Mouse (Mus musculus) intestine, embryonic 14.5 days (tissue): Measurements from ENCODE around the gene Hnrnpc. TPM values are rescaled to one million over a fixed set of nuclear protein-coding genes. Genes with fewer than 3 reads are reported as not detected.
"Not testable (repeated sequence)": the region's sequence is repeated elsewhere in the genome, so short reads cannot be mapped to it uniquely, and the experiment has no call there.

Source experiments
- ATAC-seq: fragments of 200-750 bp; cut with Nextera tagmentation; replicated peaks from 2 replicates; pipeline ENCODE4 v1.8.0; 2017; ENCODE audit warnings: low read depth, moderate number of reproducible peaks, moderate TSS enrichment, moderate library complexity; ENCODE audit not compliant: low FRiP score, low TSS enrichment
- DNase-seq: peaks from one replicate; pipeline ENCODE4 v3.0.0-alpha.2; 2018; ENCODE audit warnings: low spot score
- H3K27ac ChIP-seq: fragments of 300-500 bp; sonication (generic); 2 replicates; pipeline ENCODE4 v1.5.1; 2014; ENCODE audit warnings: low read depth, mild to moderate bottlenecking, control low read depth
- H3K27me3 ChIP-seq: fragments of 300-500 bp; sonication (generic); replicated peaks from 2 replicates; pipeline ENCODE4 v1.6.1; 2014; ENCODE audit warnings: low read length, control low read depth; ENCODE audit not compliant: control insufficient read depth, insufficient read depth
- H3K36me3 ChIP-seq: fragments of 300-500 bp; sonication (generic); 2 replicates; pipeline ENCODE4 v1.6.1; 2014; ENCODE audit warnings: low read length, control low read depth; ENCODE audit not compliant: control insufficient read depth, insufficient read depth
- H3K4me1 ChIP-seq: fragments of 300-500 bp; sonication (generic); replicated peaks from 2 replicates; pipeline ENCODE4 v1.6.1; 2014; ENCODE audit warnings: low read length, control low read depth, mixed read lengths; ENCODE audit not compliant: control insufficient read depth, insufficient read depth
- H3K4me2 ChIP-seq: fragments of 300-500 bp; sonication (generic); 2 replicates; pipeline ENCODE4 v1.6.1; 2014; ENCODE audit warnings: low read length
- H3K4me3 ChIP-seq: fragments of 300-500 bp; sonication (generic); 2 replicates; pipeline ENCODE4 v1.5.1; 2014; ENCODE audit warnings: low read depth, low read length, control low read depth, mixed read lengths
- H3K9ac ChIP-seq: fragments of 300-500 bp; sonication (generic); 2 replicates; pipeline ENCODE4 v1.6.1; 2014; ENCODE audit warnings: mild to moderate bottlenecking, low read length
- H3K9me3 ChIP-seq: fragments of 300-500 bp; sonication (generic); 2 replicates; pipeline ENCODE4 v1.6.1; 2016; ENCODE audit warnings: low read length, control low read depth; ENCODE audit not compliant: control insufficient read depth
- WGBS: fragments of 180-500 bp; shearing (Covaris S2); extraction: QIAGEN DNeasy Blood & Tissue Kit; methylation state at CpG from one replicate; pipeline ENCODE4 v1.1.7; 2014; 5-methylcytosine and 5-hydroxymethylcytosine counted together
- polyA plus RNA-seq: library from polyadenylated mRNA; unstranded; fragments of >200 nt; fragmentation: Nextera tagmentation; extraction: Ambion mirVana; gene quantifications from 2 replicates; pipeline ENCODE4 v1.2.1, GENCODE M21; 2014

The Hnrnpc gene
- polyA plus RNA-seq, 1 experiment from 2014 or later: 530 TPM

GRCm38 (mm10) chr14:52098387-52098786 is 5.4 kb downstream of the Hnrnpc start:
- 85% methylated on average over 3 of the region's 3 CpGs for WGBS

GRCm38 (mm10) chr14:52097191-52097590 is 6.6 kb downstream of the Hnrnpc start:
- ATAC-seq, H3K27ac ChIP-seq, DNase-seq, H3K4me3 ChIP-seq, H3K4me2 ChIP-seq, H3K27me3 ChIP-seq, H3K9ac ChIP-seq, H3K9me3 ChIP-seq: not testable (repeated sequence)
- Histone ChIP-seq H3K4me1 (peaks cover 14% of the 10 kb centered on the region), H3K36me3 (peaks cover 58% of the 10 kb centered on the region)
- 94% methylated on average over 3 of the region's 3 CpGs for WGBS

More at GRCm38 (mm10) chr14:52098387-52098786, 5.4 kb downstream of the Hnrnpc start:
- ATAC-seq, H3K9me3 ChIP-seq, H3K4me3 ChIP-seq, DNase-seq, H3K27ac ChIP-seq, H3K27me3 ChIP-seq, H3K4me2 ChIP-seq, H3K9ac ChIP-seq: not testable (repeated sequence)
- peaks cover 16% of the 10 kb centered on the region for H3K4me1 ChIP-seq
- H3K36me3 ChIP-seq: peaks cover 47% of the 10 kb centered on the region

GRCm38 (mm10) chr14:52094533-52094932 is 9.3 kb downstream of the Hnrnpc start:
- Histone ChIP-seq H3K9me3 (no peaks in the 10 kb centered on the region), H3K4me1 (no peaks in the 10 kb centered on the region), H3K4me2 (no peak overlapping the region), H3K27me3 (no peaks in the 10 kb centered on the region), H3K27ac (no peak overlapping the region), H3K36me3 (peaks cover 72% of the 10 kb centered on the region), H3K4me3 (no peak overlapping the region), H3K9ac (no peak overlapping the region)
- 75% methylated on average over 1 of the region's 1 CpGs for WGBS
- DNase-seq (no peak), ATAC-seq (no peak)

- peaks cover 88% of the 10 kb centered on the region for H3K36me3 ChIP-seq
- no peak overlapping the region for H3K27ac ChIP-seq
- H3K9me3 ChIP-seq: no peaks in the 10 kb centered on the region
- no peaks in the 10 kb centered on the region for H3K4me1 ChIP-seq
- H3K4me2 ChIP-seq: no peak overlapping the region
- no peaks in the 10 kb centered on the region for H3K27me3 ChIP-seq
- H3K4me3 ChIP-seq: no peak overlapping the region
- ATAC-seq (no peak), DNase-seq (no peak)
- H3K9ac ChIP-seq: no peak overlapping the region
Measured at GRCm38 (mm10) chr14:52083083-52083482, 20.7 kb downstream of the Hnrnpc start.

- Histone ChIP-seq H3K27ac (no peak overlapping the region), H3K4me1 (no peaks in the 10 kb centered on the region), H3K4me2 (no peak overlapping the region), H3K4me3 (no peak overlapping the region), H3K9me3 (no peaks in the 10 kb centered on the region), H3K9ac (no peak overlapping the region), H3K36me3 (peaks cover 58% of the 10 kb centered on the region), H3K27me3 (no peaks in the 10 kb centered on the region)
- WGBS: 95% methylated on average over 15 of the region's 15 CpGs
- ATAC-seq: peak; percentile 30; the same call in 1 of the 2 replicates
- no peak for DNase-seq
Measured at GRCm38 (mm10) chr14:52071599-52072137, 32.2 kb downstream of the Hnrnpc start.

GRCm38 (mm10) chr14:52066135-52066534 is 37.7 kb downstream of the Hnrnpc start:
- Histone ChIP-seq H3K27ac (no peak overlapping the region), H3K9me3 (no peaks in the 10 kb centered on the region), H3K27me3 (no peaks in the 10 kb centered on the region), H3K36me3 (peaks cover 5% of the 10 kb centered on the region; the same call in 1 of the 2 replicates), H3K4me3 (no peak overlapping the region), H3K9ac (no peak overlapping the region), H3K4me2 (no peak overlapping the region), H3K4me1 (no peaks in the 10 kb centered on the region)
- ATAC-seq: no peak
- 55% methylated on average over 4 of the region's 4 CpGs for WGBS
- DNase-seq: no peak

- Histone ChIP-seq H3K27ac (no peak overlapping the region), H3K27me3 (no peaks in the 10 kb centered on the region), H3K9ac (no peak overlapping the region), H3K36me3 (no peaks in the 10 kb centered on the region), H3K9me3 (no peaks in the 10 kb centered on the region), H3K4me3 (no peak overlapping the region), H3K4me1 (no peaks in the 10 kb centered on the region), H3K4me2 (no peak overlapping the region)
- ATAC-seq: no peak
- WGBS: 80% methylated on average over 8 of the region's 8 CpGs
- no peak for DNase-seq
Measured at GRCm38 (mm10) chr14:52061798-52062197, 42.0 kb downstream of the Hnrnpc start.

GRCm38 (mm10) chr14:52060800-52061199 is 43.0 kb downstream of the Hnrnpc start:
- ATAC-seq (no peak), DNase-seq (no peak)
- Histone ChIP-seq H3K27ac (no peak overlapping the region), H3K9ac (no peak overlapping the region), H3K27me3 (no peaks in the 10 kb centered on the region), H3K4me1 (no peaks in the 10 kb centered on the region), H3K36me3 (no peaks in the 10 kb centered on the region), H3K9me3 (no peaks in the 10 kb centered on the region), H3K4me3 (no peak overlapping the region), H3K4me2 (no peak overlapping the region)
- WGBS: 81% methylated on average over 1 of the region's 1 CpGs

GRCm38 (mm10) chr14:52059982-52060381 is 43.8 kb downstream of the Hnrnpc start:
- Histone ChIP-seq H3K9ac (no peak overlapping the region), H3K9me3 (no peaks in the 10 kb centered on the region), H3K4me3 (no peak overlapping the region), H3K4me1 (no peaks in the 10 kb centered on the region), H3K36me3 (no peaks in the 10 kb centered on the region), H3K27me3 (no peaks in the 10 kb centered on the region), H3K27ac (no peak overlapping the region), H3K4me2 (no peak overlapping the region)
- ATAC-seq (no peak), DNase-seq (no peak)
- WGBS: 69% methylated on average over 4 of the region's 4 CpGs
